Mouse (Mus musculus): Measurements from ENCODE around the gene Rhobtb1. TPM values are rescaled to one million over a fixed set of nuclear protein-coding genes. Genes with fewer than 3 reads are reported as not detected.

The Rhobtb1 gene
- 15.7 and 19.6 TPM in 2 replicates for polyA plus RNA-seq (2015; fragmentation: Nextera tagmentation; extraction: Ambion mirVana)

GRCm38 (mm10) chr10:69151045-69151444, at the start of gene Rhobtb1:
Gene Rhobtb1 (plus strand): TSS chr10:69151434.
- Histone ChIP-seq H3K27me3 (ENCODE audit: control insufficient read depth, insufficient read depth, low read depth, low read length) (no peaks in the 10 kb centered on the region), H3K9ac (ENCODE audit: low read depth, low read length) (peak within 1 kb of the TSS; percentile 19; the same call in 1 of the 2 replicates), H3K4me3 (ENCODE audit: low read depth, low read length) (peak within 1 kb of the TSS; percentile 45), H3K36me3 (ENCODE audit: control insufficient read depth, insufficient read depth) (no peaks in the 10 kb centered on the region), H3K9me3 (replicated peaks; ENCODE audit: control insufficient read depth, low read length) (no peaks in the 10 kb centered on the region), H3K4me1 (ENCODE audit: control insufficient read depth, low read depth, low read length) (no peaks in the 10 kb centered on the region), H3K27ac (ENCODE audit: low read length) (no peak within 1 kb of the TSS; the same call in none of the 2 replicates), H3K4me2 (ENCODE audit: low read depth, low read length) (peak within 1 kb of the TSS; percentile 32)
- WGBS (ENCODE audit: insufficient replicate concordance), result 55% methylated on average over 20 of the region's 20 CpGs
- peak; percentile 83 for ATAC-seq (ENCODE audit: low read depth)

DNA sequence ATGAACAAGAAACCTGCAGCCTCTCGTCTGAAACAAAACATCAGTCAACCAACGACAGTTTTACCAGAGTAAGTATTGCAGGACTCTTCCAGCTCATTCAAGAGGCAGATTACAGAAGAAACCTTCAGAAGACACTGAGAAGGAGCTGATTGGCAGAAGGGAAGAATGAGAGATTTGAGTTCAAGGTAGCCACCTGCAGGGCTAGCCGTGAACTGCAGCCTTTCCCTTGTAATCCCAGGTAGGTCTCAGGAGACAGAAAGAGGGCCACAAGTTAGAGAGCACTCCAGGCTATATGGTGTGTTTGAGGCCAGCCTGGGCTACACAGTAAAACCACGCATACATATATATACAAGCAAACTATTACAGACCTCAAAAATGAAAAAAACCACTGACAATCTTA, 49.2 kb upstream of the Rhobtb1 start:
- Histone ChIP-seq H3K4me1 (ENCODE audit: control insufficient read depth, low read depth, low read length) (no peaks in the 10 kb centered on the region), H3K4me3 (ENCODE audit: low read depth, low read length) (no peak overlapping the region), H3K9me3 (replicated peaks; ENCODE audit: control insufficient read depth, low read length) (no peaks in the 10 kb centered on the region), H3K4me2 (ENCODE audit: low read depth, low read length) (no peak overlapping the region), H3K27ac (ENCODE audit: low read length) (no peak overlapping the region), H3K9ac (ENCODE audit: low read depth, low read length) (no peak overlapping the region), H3K27me3 (ENCODE audit: control insufficient read depth, insufficient read depth, low read depth, low read length) (no peaks in the 10 kb centered on the region), H3K36me3 (ENCODE audit: control insufficient read depth, insufficient read depth) (no peaks in the 10 kb centered on the region)
- WGBS (ENCODE audit: insufficient replicate concordance), result 54% methylated on average over 4 of the region's 4 CpGs
- no peak for ATAC-seq (ENCODE audit: low read depth)

GRCm38 (mm10) chr10:69104143-69104882, 46.9 kb upstream of the Rhobtb1 start:
- no peak overlapping the region for H3K9ac ChIP-seq (ENCODE audit: low read depth, low read length)
- H3K4me1 ChIP-seq (ENCODE audit: control insufficient read depth, low read depth, low read length), result no peaks in the 10 kb centered on the region
- 43% methylated on average over 12 of the region's 12 CpGs for WGBS (ENCODE audit: insufficient replicate concordance)
- H3K4me2 ChIP-seq (ENCODE audit: low read depth, low read length), result no peak overlapping the region
- H3K27me3 ChIP-seq (ENCODE audit: control insufficient read depth, insufficient read depth, low read depth, low read length), result no peaks in the 10 kb centered on the region
- no peaks in the 10 kb centered on the region for H3K9me3 ChIP-seq (replicated peaks; ENCODE audit: control insufficient read depth, low read length)
- H3K36me3 ChIP-seq (ENCODE audit: control insufficient read depth, insufficient read depth), result no peaks in the 10 kb centered on the region
- ATAC-seq (ENCODE audit: low read depth), result peak; percentile 45; the same call in 1 of the 2 replicates
- H3K27ac ChIP-seq (ENCODE audit: low read length), result no peak overlapping the region
- no peak overlapping the region for H3K4me3 ChIP-seq (ENCODE audit: low read depth, low read length)

DNA sequence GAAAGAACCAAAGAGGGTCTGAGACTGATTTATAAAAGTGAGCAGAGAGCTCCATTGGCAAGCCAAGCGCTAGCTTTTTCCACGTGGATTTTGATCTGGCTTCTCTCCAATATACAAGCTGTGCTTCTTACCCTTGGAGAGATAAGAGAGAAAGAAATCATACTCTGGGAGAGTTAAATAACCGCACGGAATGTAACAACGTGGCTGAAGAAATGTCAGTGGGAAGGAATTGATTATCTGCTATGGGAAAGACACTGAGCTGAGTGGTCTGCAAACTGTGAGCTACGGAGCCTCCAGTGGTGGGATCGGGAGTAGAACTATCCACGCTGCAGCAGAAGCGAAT, 46.4 kb upstream of the Rhobtb1 start:
- Histone ChIP-seq H3K4me1 (ENCODE audit: control insufficient read depth, low read depth, low read length) (no peaks in the 10 kb centered on the region), H3K4me2 (ENCODE audit: low read depth, low read length) (no peak overlapping the region), H3K27ac (ENCODE audit: low read length) (no peak overlapping the region), H3K4me3 (ENCODE audit: low read depth, low read length) (no peak overlapping the region), H3K27me3 (ENCODE audit: control insufficient read depth, insufficient read depth, low read depth, low read length) (no peaks in the 10 kb centered on the region), H3K36me3 (ENCODE audit: control insufficient read depth, insufficient read depth) (no peaks in the 10 kb centered on the region), H3K9ac (ENCODE audit: low read depth, low read length) (no peak overlapping the region), H3K9me3 (replicated peaks; ENCODE audit: control insufficient read depth, low read length) (no peaks in the 10 kb centered on the region)
- WGBS (ENCODE audit: insufficient replicate concordance), result 61% methylated on average over 9 of the region's 9 CpGs
- ATAC-seq (ENCODE audit: low read depth), result no peak

DNA sequence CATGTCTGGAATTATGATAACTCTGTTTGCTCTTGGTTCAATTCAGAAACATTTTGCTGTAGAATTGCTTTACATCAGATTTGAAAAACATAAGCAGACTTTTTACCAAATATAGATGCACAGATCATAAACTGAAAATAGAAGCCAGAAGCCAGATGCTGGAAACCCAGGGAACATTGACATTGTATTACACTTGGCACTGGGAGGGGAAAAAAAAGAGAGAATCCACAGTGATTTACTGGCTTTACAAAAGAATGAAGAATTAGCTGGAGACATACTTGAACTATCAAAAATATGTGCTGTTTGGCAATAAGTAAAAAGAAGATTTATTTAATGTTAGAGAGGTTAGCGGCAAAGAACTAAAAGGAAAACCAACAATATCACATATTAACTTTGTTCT, 44.4 kb upstream of the Rhobtb1 start:
- Histone ChIP-seq H3K27ac (ENCODE audit: low read length) (no peak overlapping the region), H3K36me3 (ENCODE audit: control insufficient read depth, insufficient read depth) (no peaks in the 10 kb centered on the region), H3K9ac (ENCODE audit: low read depth, low read length) (no peak overlapping the region), H3K27me3 (ENCODE audit: control insufficient read depth, insufficient read depth, low read depth, low read length) (no peaks in the 10 kb centered on the region), H3K4me3 (ENCODE audit: low read depth, low read length) (no peak overlapping the region), H3K9me3 (replicated peaks; ENCODE audit: control insufficient read depth, low read length) (no peaks in the 10 kb centered on the region), H3K4me2 (ENCODE audit: low read depth, low read length) (no peak overlapping the region), H3K4me1 (ENCODE audit: control insufficient read depth, low read depth, low read length) (no peaks in the 10 kb centered on the region)
- 59% methylated on average over 1 of the region's 1 CpGs for WGBS (ENCODE audit: insufficient replicate concordance)
- ATAC-seq (ENCODE audit: low read depth), result no peak

- H3K36me3 ChIP-seq (ENCODE audit: control insufficient read depth, insufficient read depth), result no peaks in the 10 kb centered on the region
- 38% methylated on average over 8 of the region's 8 CpGs for WGBS (ENCODE audit: insufficient replicate concordance)
These were observed 44.0 kb upstream of the Rhobtb1 start for GRCm38 (mm10) chr10:69107253-69107652.

GRCm38 (mm10) chr10:69114384-69114783, 36.9 kb upstream of the Rhobtb1 start:
- no peak overlapping the region for H3K27ac ChIP-seq (ENCODE audit: low read length)
- no peak for ATAC-seq (ENCODE audit: low read depth)

More at GRCm38 (mm10) chr10:69107253-69107652, 44.0 kb upstream of the Rhobtb1 start:
- no peak overlapping the region for H3K9ac ChIP-seq (ENCODE audit: low read depth, low read length)
- no peaks in the 10 kb centered on the region for H3K4me1 ChIP-seq (ENCODE audit: control insufficient read depth, low read depth, low read length)
- no peak overlapping the region for H3K4me2 ChIP-seq (ENCODE audit: low read depth, low read length)
- ATAC-seq (ENCODE audit: low read depth), result no peak
- no peak overlapping the region for H3K27ac ChIP-seq (ENCODE audit: low read length)
- H3K9me3 ChIP-seq (replicated peaks; ENCODE audit: control insufficient read depth, low read length), result no peaks in the 10 kb centered on the region
- no peaks in the 10 kb centered on the region for H3K27me3 ChIP-seq (ENCODE audit: control insufficient read depth, insufficient read depth, low read depth, low read length)
- no peak overlapping the region for H3K4me3 ChIP-seq (ENCODE audit: low read depth, low read length)

GRCm38 (mm10) chr10:69117996-69118395, 33.2 kb upstream of the Rhobtb1 start:
- Histone ChIP-seq H3K4me2 (ENCODE audit: low read depth, low read length) (no peak overlapping the region), H3K4me1 (ENCODE audit: control insufficient read depth, low read depth, low read length) (no peaks in the 10 kb centered on the region), H3K36me3 (ENCODE audit: control insufficient read depth, insufficient read depth) (no peaks in the 10 kb centered on the region)

More at GRCm38 (mm10) chr10:69114384-69114783, 36.9 kb upstream of the Rhobtb1 start:
- Histone ChIP-seq H3K9me3 (replicated peaks; ENCODE audit: control insufficient read depth, low read length) (no peaks in the 10 kb centered on the region), H3K9ac (ENCODE audit: low read depth, low read length) (no peak overlapping the region), H3K4me3 (ENCODE audit: low read depth, low read length) (no peak overlapping the region), H3K27me3 (ENCODE audit: control insufficient read depth, insufficient read depth, low read depth, low read length) (no peaks in the 10 kb centered on the region), H3K4me1 (ENCODE audit: control insufficient read depth, low read depth, low read length) (no peaks in the 10 kb centered on the region), H3K4me2 (ENCODE audit: low read depth, low read length) (no peak overlapping the region), H3K36me3 (ENCODE audit: control insufficient read depth, insufficient read depth) (no peaks in the 10 kb centered on the region)

GRCm38 (mm10) chr10:69118893-69119292, 32.3 kb upstream of the Rhobtb1 start:
- no peaks in the 10 kb centered on the region for H3K9me3 ChIP-seq (replicated peaks; ENCODE audit: control insufficient read depth, low read length)
- no peaks in the 10 kb centered on the region for H3K4me1 ChIP-seq (ENCODE audit: control insufficient read depth, low read depth, low read length)
- H3K9ac ChIP-seq (ENCODE audit: low read depth, low read length), result no peak overlapping the region
- 65% methylated on average over 3 of the region's 3 CpGs for WGBS (ENCODE audit: insufficient replicate concordance)
- no peak overlapping the region for H3K4me3 ChIP-seq (ENCODE audit: low read depth, low read length)
- H3K36me3 ChIP-seq (ENCODE audit: control insufficient read depth, insufficient read depth), result no peaks in the 10 kb centered on the region
- H3K27me3 ChIP-seq (ENCODE audit: control insufficient read depth, insufficient read depth, low read depth, low read length), result no peaks in the 10 kb centered on the region
- no peak overlapping the region for H3K27ac ChIP-seq (ENCODE audit: low read length)
- no peak overlapping the region for H3K4me2 ChIP-seq (ENCODE audit: low read depth, low read length)
- no peak for ATAC-seq (ENCODE audit: low read depth)

More at GRCm38 (mm10) chr10:69117996-69118395, 33.2 kb upstream of the Rhobtb1 start:
- Histone ChIP-seq H3K9me3 (replicated peaks; ENCODE audit: control insufficient read depth, low read length) (no peaks in the 10 kb centered on the region), H3K4me3 (ENCODE audit: low read depth, low read length) (no peak overlapping the region), H3K9ac (ENCODE audit: low read depth, low read length) (no peak overlapping the region), H3K27me3 (ENCODE audit: control insufficient read depth, insufficient read depth, low read depth, low read length) (no peaks in the 10 kb centered on the region), H3K27ac (ENCODE audit: low read length) (no peak overlapping the region)
- no peak for ATAC-seq (ENCODE audit: low read depth)

Data from liver, embryonic 16.5 days (tissue).